Mouse (Mus musculus) midbrain, embryonic 16.5 days (tissue): ENCODE measurements at regions not wholly inside any gene's neighbourhood (a gene's known extent, or its start where the extent isn't known, plus 50 kb on each side); places are given as distances from the start of the nearest gene placed in this dataset.

Experiments used
- ATAC-seq: fragments of 200-750 bp; cut with Nextera tagmentation; 2 replicates; pipeline ENCODE4 v1.8.0; 2017; ENCODE audit warnings: moderate TSS enrichment
- H3K27ac ChIP-seq: fragments of 300-500 bp; sonication (generic); 2 replicates; pipeline ENCODE4 v1.5.1; 2014; ENCODE audit warnings: mild to moderate bottlenecking, low read length, mixed read lengths
- H3K27me3 ChIP-seq: fragments of 300-500 bp; sonication (generic); 2 replicates; pipeline ENCODE4 v1.6.1; 2014; ENCODE audit warnings: low read depth, low read length, mixed read lengths; ENCODE audit not compliant: control insufficient read depth, insufficient read depth
- H3K36me3 ChIP-seq: fragments of 300-500 bp; sonication (generic); 2 replicates; pipeline ENCODE4 v1.6.1; 2014; ENCODE audit warnings: mild to moderate bottlenecking, low read length, moderate library complexity, mixed read lengths; ENCODE audit not compliant: control insufficient read depth, insufficient read depth
- H3K4me1 ChIP-seq: fragments of 300-500 bp; sonication (generic); 2 replicates; pipeline ENCODE4 v1.6.1; 2014; ENCODE audit warnings: mild to moderate bottlenecking, low read length, mixed read lengths; ENCODE audit not compliant: control insufficient read depth, insufficient read depth
- H3K4me2 ChIP-seq: fragments of 300-500 bp; sonication (generic); 2 replicates; pipeline ENCODE4 v1.6.1; 2014; ENCODE audit warnings: mild to moderate bottlenecking, low read length, mixed read lengths
- H3K4me3 ChIP-seq: fragments of 300-500 bp; sonication (generic); 2 replicates; pipeline ENCODE4 v1.5.1; 2014; ENCODE audit warnings: low read depth, mild to moderate bottlenecking, low read length, moderate library complexity, mixed read lengths
- H3K9ac ChIP-seq: fragments of 300-500 bp; sonication (generic); 2 replicates; pipeline ENCODE4 v1.6.1; 2014; ENCODE audit warnings: low read depth, low read length, mixed read lengths
- H3K9me3 ChIP-seq: fragments of 300-500 bp; sonication (generic); replicated peaks from 2 replicates; pipeline ENCODE4 v1.6.1; 2014; ENCODE audit warnings: mild to moderate bottlenecking, low read length, mixed read lengths; ENCODE audit not compliant: control insufficient read depth, poor library complexity, severe bottlenecking
- WGBS: fragments of 180-500 bp; shearing (Covaris S2); extraction: QIAGEN DNeasy Blood & Tissue Kit; methylation state at CpG from one replicate; pipeline ENCODE4 v1.1.7; 2014; 5-methylcytosine and 5-hydroxymethylcytosine counted together

- Histone ChIP-seq H3K9me3 (no peaks in the 10 kb centered on the region), H3K4me2 (no peak overlapping the region), H3K9ac (no peak overlapping the region), H3K27me3 (no peaks in the 10 kb centered on the region), H3K36me3 (no peaks in the 10 kb centered on the region), H3K4me3 (no peak overlapping the region), H3K4me1 (peaks cover 20% of the 10 kb centered on the region), H3K27ac (0 out of 2 replicates have a peak overlapping the region, but pooled peaks have one; percentile 12)
- 73% methylated on average over 17 of the region's 17 CpGs for WGBS
- no peak for ATAC-seq
Observed at GRCm38 (mm10) chr8:126829376-126830241, 116.0 kb downstream of the Tomm20 start.

- H3K4me2 ChIP-seq, result no peak overlapping the region
- no peaks in the 10 kb centered on the region for H3K27me3 ChIP-seq
- H3K36me3 ChIP-seq, result no peaks in the 10 kb centered on the region
- H3K27ac ChIP-seq, result peak overlapping the region; percentile 95
- H3K9ac ChIP-seq, result no peak overlapping the region
- H3K9me3 ChIP-seq, result no peaks in the 10 kb centered on the region
- ATAC-seq, result no peak
- H3K4me3 ChIP-seq, result no peak overlapping the region
- peaks cover 15% of the 10 kb centered on the region for H3K4me1 ChIP-seq
- WGBS, result 60% methylated on average over 6 of the region's 6 CpGs
Observed at GRCm38 (mm10) chr8:126827681-126828383, 117.8 kb downstream of the Tomm20 start.

- H3K27ac ChIP-seq, result peak overlapping the region; percentile 95
- no peaks in the 10 kb centered on the region for H3K36me3 ChIP-seq
- no peaks in the 10 kb centered on the region for H3K9me3 ChIP-seq
- no peaks in the 10 kb centered on the region for H3K27me3 ChIP-seq
- peak overlapping the region; percentile 45 for H3K4me2 ChIP-seq
- peak overlapping the region; percentile 62 for H3K9ac ChIP-seq
- H3K4me3 ChIP-seq, result 0 out of 2 replicates have a peak overlapping the region, but pooled peaks have one; percentile 3
- peaks cover 15% of the 10 kb centered on the region for H3K4me1 ChIP-seq
- ATAC-seq, result peak; percentile 89
- WGBS, result 2% methylated on average over 11 of the region's 11 CpGs
Observed at GRCm38 (mm10) chr8:126826328-126827285, 119.0 kb downstream of the Tomm20 start.

GRCm38 (mm10) chr8:126825877-126826276 lies 119.8 kb downstream of the Tomm20 start:
- H3K9me3 ChIP-seq, result no peaks in the 10 kb centered on the region
- 0 out of 2 replicates have a peak overlapping the region, but pooled peaks have one; percentile 3 for H3K4me3 ChIP-seq
- H3K4me1 ChIP-seq, result peaks cover 15% of the 10 kb centered on the region
- no peaks in the 10 kb centered on the region for H3K36me3 ChIP-seq
- WGBS, result 12% methylated on average over 3 of the region's 3 CpGs
- no peaks in the 10 kb centered on the region for H3K27me3 ChIP-seq
- H3K9ac ChIP-seq, result peak overlapping the region; percentile 62
- H3K27ac ChIP-seq, result peak overlapping the region; percentile 95
- ATAC-seq, result peak; percentile 85
- H3K4me2 ChIP-seq, result peak overlapping the region; percentile 45; the same call in 1 of the 2 replicates

GRCm38 (mm10) chr8:126824575-126825208 lies 121.0 kb downstream of the Tomm20 start:
- no peaks in the 10 kb centered on the region for H3K36me3 ChIP-seq
- H3K27ac ChIP-seq, result peak overlapping the region; percentile 95
- WGBS, result 45% methylated on average over 8 of the region's 10 CpGs
- no peak overlapping the region for H3K9ac ChIP-seq
- no peaks in the 10 kb centered on the region for H3K27me3 ChIP-seq
- no peak overlapping the region for H3K4me3 ChIP-seq
- no peaks in the 10 kb centered on the region for H3K9me3 ChIP-seq
- no peak overlapping the region for H3K4me2 ChIP-seq
- peaks cover 15% of the 10 kb centered on the region for H3K4me1 ChIP-seq
- ATAC-seq, result no peak

GRCm38 (mm10) chr8:126822269-126822668 lies 123.4 kb downstream of the Tomm20 start:
- H3K4me1 ChIP-seq, result peaks cover 15% of the 10 kb centered on the region
- H3K4me2 ChIP-seq, result no peak overlapping the region
- H3K4me3 ChIP-seq, result no peak overlapping the region
- 93% methylated on average over 4 of the region's 4 CpGs for WGBS
- no peaks in the 10 kb centered on the region for H3K27me3 ChIP-seq
- H3K9me3 ChIP-seq, result no peaks in the 10 kb centered on the region
- no peak for ATAC-seq
- H3K27ac ChIP-seq, result no peak overlapping the region
- H3K36me3 ChIP-seq, result no peaks in the 10 kb centered on the region
- no peak overlapping the region for H3K9ac ChIP-seq

GRCm38 (mm10) chr8:126821279-126821678 lies 124.4 kb downstream of the Tomm20 start:
- no peak overlapping the region for H3K27ac ChIP-seq
- WGBS, result 59% methylated on average over 8 of the region's 8 CpGs
- no peaks in the 10 kb centered on the region for H3K27me3 ChIP-seq
- no peak for ATAC-seq
- peaks cover 8% of the 10 kb centered on the region for H3K4me1 ChIP-seq
- H3K36me3 ChIP-seq, result no peaks in the 10 kb centered on the region
- no peak overlapping the region for H3K4me3 ChIP-seq
- H3K4me2 ChIP-seq, result no peak overlapping the region
- no peak overlapping the region for H3K9ac ChIP-seq
- H3K9me3 ChIP-seq, result no peaks in the 10 kb centered on the region

- H3K4me1 ChIP-seq, result no peaks in the 10 kb centered on the region
- no peak overlapping the region for H3K4me2 ChIP-seq
- no peaks in the 10 kb centered on the region for H3K36me3 ChIP-seq
- H3K9me3 ChIP-seq, result no peaks in the 10 kb centered on the region
- no peak overlapping the region for H3K4me3 ChIP-seq
- H3K27me3 ChIP-seq, result no peaks in the 10 kb centered on the region
- H3K27ac ChIP-seq, result no peak overlapping the region
- no peak for ATAC-seq
- H3K9ac ChIP-seq, result no peak overlapping the region
- 99% methylated on average over 2 of the region's 2 CpGs for WGBS
Observed at GRCm38 (mm10) chr8:126820502-126820901, 125.1 kb downstream of the Tomm20 start.
